Mouse (Mus musculus): ENCODE measurements around the gene Tcap. TPM values are rescaled to one million over a fixed set of nuclear protein-coding genes. Genes with fewer than 3 reads are reported as not detected.

Tcap gene
- 32.7 and 42.1 TPM in 2 replicates for polyA plus RNA-seq (2012; rRNA removed)

GRCm38 (mm10) chr11:98383261-98384030 lies at the start of gene Tcap:
Tcap (plus strand) TSS chr11:98383811.

DNA sequence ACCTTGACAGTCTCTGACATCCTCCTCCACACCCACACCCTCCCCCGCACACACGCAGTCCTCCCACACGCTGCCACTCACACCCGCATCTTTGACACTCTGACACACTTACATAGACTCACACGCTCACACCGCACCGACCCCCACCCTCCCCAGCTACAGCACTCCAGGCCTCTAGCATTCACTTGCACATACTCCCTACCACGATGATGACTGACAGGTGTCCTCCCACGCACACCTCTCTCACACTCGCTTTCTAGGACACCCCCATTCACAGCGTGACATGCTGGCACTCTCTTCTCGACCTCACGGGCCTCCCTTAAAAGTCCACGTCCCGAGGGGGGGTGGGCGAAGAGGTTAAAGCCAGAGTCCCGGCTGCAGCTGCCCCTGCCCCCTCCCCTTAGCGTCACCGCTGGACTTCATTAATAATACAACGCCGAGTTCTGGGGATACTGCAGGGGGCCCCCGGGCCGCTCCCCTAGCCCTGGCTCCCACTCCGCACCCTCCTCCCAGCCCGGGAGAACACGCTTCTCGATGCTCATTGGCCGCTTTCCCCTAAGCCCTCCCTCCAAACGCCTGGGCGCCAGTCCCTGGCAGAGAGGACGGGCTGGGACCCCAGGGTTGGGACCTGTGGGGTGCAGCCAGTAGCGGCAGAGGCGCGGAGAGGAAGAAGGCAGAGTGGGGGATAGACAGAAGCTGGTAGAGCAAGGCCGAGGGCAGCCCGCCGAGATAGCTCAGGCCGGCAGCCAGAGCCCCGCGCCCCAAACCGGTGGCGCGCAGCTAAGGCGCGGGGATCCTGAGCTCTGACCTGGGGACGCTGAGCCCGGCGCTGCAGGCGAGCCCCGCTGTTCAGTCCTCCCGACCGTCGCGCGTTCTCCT lies 35.3 kb upstream of the Tcap start, which contains the start of gene Ppp1r1b:
TSS of gene Ppp1r1b (plus strand) at position 322 of the 879 bp plus-strand sequence.

DNA sequence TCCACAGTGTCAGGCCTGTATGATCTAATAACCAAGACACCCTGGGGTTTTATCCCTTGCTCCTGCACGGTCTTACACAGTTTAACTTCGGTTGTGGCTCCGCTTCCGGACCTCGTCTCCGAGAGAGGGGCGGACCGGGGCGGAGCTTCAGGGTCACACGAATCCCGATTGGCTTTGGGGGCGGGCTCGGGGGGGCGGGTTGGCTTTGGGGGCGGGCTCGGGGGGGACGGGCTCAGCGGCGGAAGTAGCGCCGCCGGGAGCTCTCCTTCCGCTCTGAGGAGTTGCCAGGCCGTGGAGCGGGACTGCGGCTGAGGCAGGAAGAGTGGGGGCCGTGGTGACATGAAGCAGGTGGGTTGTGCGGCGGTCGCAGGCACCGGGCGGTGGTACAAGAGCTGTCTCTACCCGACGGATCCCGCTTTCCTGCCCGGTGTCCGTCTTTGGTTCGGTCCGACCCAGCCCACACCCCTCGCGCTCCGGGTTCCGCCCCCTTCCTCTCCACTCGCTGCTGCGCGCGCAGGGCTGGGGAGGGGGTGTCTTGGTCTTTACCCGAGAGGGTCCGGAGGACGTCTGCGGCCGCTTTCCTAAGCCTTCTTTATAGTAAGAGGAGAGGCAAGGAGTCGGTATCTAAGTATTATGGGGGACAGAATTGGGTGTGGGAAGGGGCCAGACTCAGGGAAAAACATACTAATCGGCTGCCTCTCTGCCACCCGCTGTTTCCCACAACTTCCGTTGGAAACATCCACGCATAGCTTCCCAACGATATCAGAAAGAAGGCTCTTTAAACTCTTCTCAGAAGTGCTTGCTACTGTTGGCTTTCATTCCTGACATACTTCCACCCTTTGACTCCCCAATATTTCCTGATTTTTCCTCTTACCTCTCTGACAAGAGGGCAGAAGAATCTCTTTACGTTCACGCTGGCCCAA lies 25.2 kb upstream of the Tcap start, which contains the start of gene Stard3:
TSS of gene Stard3 (plus strand) at position 208 of the 923 bp plus-strand sequence.

DNA sequence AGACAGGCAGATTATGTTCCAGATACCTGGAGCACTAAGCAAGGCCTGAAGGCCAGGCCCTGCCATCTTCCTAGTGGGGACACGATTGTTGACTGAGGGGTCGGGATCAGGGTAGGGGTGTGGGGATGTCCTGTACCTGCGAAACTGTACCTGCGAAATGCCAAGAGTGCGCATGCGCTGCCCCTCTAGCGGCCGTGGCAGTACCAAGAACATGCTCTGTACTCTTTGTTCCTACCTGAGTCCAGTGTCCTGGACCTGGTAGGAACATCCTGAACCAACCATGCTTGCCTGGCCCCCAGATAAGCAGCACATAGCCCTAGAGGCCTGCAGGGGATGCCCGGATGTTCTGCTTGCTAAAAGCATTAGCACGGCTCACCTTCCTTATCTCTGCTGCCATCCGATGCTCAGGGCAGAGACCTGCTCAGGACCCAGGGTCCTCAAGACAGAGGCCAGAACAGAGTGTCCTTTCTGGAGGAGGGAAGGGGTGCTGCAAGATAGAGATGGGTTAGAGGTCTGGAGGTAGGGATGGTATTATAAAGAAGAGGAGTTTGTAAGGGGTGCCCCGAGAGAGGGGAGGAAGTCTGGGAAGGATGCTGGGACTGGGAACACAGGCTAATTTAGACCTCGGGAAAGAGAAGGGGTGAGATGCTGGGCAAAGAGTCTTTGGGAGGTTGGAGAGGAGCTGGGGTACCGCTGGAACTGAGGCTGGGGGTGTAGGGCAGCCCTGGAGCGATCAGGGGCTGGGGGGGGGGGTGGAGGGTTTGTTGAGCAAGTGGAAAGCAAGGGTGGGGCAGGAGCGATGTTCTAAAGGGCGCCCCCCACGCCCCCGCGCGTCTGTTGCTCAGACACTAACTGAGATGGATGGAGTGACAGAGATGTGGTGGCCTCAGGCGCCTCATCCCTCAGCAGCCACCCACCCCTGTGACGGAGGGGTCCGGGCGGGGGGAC lies 2.3 kb downstream of the Tcap start, which contains the start of gene Pnmt:
TSS of gene Pnmt (plus strand) at position 813 of the 948 bp plus-strand sequence.

GRCm38 (mm10) chr11:98400161-98400726 lies 16.6 kb downstream of the Tcap start, which contains the start of gene Pgap3:
Pgap3 (minus strand) TSS chr11:98400490.

DNA sequence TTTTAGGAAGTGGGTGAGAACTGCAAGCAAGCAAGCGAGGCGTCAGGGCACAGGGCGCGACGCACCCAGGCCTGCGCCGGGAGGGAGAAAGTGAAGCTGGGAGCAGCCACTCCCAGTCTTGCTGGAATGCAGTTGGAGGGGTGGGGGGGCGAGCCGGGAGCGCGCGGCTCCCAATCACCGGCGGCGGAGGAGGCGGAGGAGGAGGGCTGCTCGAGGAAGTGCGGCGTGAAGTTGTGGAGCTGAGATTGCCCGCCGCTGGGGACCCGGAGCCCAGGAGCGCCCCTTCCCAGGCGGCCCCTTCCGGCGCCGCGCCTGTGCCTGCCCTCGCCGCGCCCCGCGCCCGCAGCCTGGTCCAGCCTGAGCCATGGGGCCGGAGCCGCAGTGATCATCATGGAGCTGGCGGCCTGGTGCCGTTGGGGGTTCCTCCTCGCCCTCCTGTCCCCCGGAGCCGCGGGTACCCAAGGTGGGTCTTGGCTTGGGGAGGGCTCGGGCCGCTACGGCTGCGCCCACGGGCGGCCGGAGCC lies 28.7 kb downstream of the Tcap start, which contains the start of gene Erbb2:
TSS of gene Erbb2 (plus strand) at position 198 of the 524 bp plus-strand sequence.

Other genes with a start within 250 kb of the Tcap start
- gene Fbxl20, start 233.4 kb upstream of the Tcap start, polyA plus RNA-seq (2012; rRNA removed) = 9.0 and 9.2 TPM in 2 replicates
- gene Med1, start 190.5 kb upstream of the Tcap start, polyA plus RNA-seq (2012; rRNA removed) = 1.3 and 2.2 TPM in 2 replicates
- gene Cdk12, start 180.8 kb upstream of the Tcap start, polyA plus RNA-seq (2012; rRNA removed) = 2.0 and 3.1 TPM in 2 replicates
- not detected in 2 replicates for gene Neurod2, start 54.2 kb upstream of the Tcap start, polyA plus RNA-seq (2012; rRNA removed)
- 31.9 and 53.0 TPM in 2 replicates for gene Ppp1r1b, start 35.4 kb upstream of the Tcap start, polyA plus RNA-seq (2012; rRNA removed)
- gene Stard3, start 25.4 kb upstream of the Tcap start, polyA plus RNA-seq (2012; rRNA removed) = 48.4 and 53.8 TPM in 2 replicates
- gene Pnmt, start 2.6 kb downstream of the Tcap start, polyA plus RNA-seq (2012; rRNA removed) = 0.16 TPM in 1 of 2 replicates, not detected in the other
- 17.5 and 17.6 TPM in 2 replicates for gene Pgap3, start 16.7 kb downstream of the Tcap start, polyA plus RNA-seq (2012; rRNA removed)
- gene Erbb2, start 28.7 kb downstream of the Tcap start, polyA plus RNA-seq (2012; rRNA removed) = 31.2 and 35.3 TPM in 2 replicates
- 22.9 and 23.3 TPM in 2 replicates for gene Mien1, start 55.2 kb downstream of the Tcap start, polyA plus RNA-seq (2012; rRNA removed)
- 30.1 and 30.4 TPM in 2 replicates for gene Grb7, start 62.6 kb downstream of the Tcap start, polyA plus RNA-seq (2012; rRNA removed)
- 0.21 and 0.39 TPM in 2 replicates for gene Ikzf3, start 162.2 kb downstream of the Tcap start, polyA plus RNA-seq (2012; rRNA removed)
- gene Zpbp2, start 167.3 kb downstream of the Tcap start, polyA plus RNA-seq (2012; rRNA removed) = not detected in 2 replicates
- gene Ormdl3, start 203.6 kb downstream of the Tcap start, polyA plus RNA-seq (2012; rRNA removed) = 25.0 and 29.7 TPM in 2 replicates
- gene Lrrc3c, start 214.5 kb downstream of the Tcap start, polyA plus RNA-seq (2012; rRNA removed) = not detected in 2 replicates
- gene Gm12355, start 241.8 kb downstream of the Tcap start, polyA plus RNA-seq (2012; rRNA removed) = not detected in 2 replicates
- gene Gsdma3, start 242.5 kb downstream of the Tcap start, polyA plus RNA-seq (2012; rRNA removed) = 0.05 TPM in 1 of 2 replicates, not detected in the other

All from stomach, adult 2 months (tissue).